Mouse (Mus musculus) CD4-positive, CD25-positive, alpha-beta regulatory T cell, adult 4 months (primary cell): Measurements from ENCODE around the gene Aldh3a1. TPM values are rescaled to one million over a fixed set of nuclear protein-coding genes. Genes with fewer than 3 reads are reported as not detected.

Source experiments
- ATAC-seq: one replicate; pipeline ENCODE4 v1.8.0; 2017
- polyA plus RNA-seq, 2 experiments: library from polyadenylated mRNA; unstranded; fragments of 100-300 nt; shearing (Covaris generic); gene quantifications; one replicate each; pipeline ENCODE4 v1.2.1; 2017

The Aldh3a1 gene
- polyA plus RNA-seq, 2 experiments from 2014 or later = not detected

- ATAC-seq = no peak
Observed at GRCm38 (mm10) chr11:61251741-61252140, 44.4 kb downstream of the Aldh3a1 start.

- ATAC-seq = no peak
Observed at GRCm38 (mm10) chr11:61252807-61253206, 45.5 kb downstream of the Aldh3a1 start.

DNA sequence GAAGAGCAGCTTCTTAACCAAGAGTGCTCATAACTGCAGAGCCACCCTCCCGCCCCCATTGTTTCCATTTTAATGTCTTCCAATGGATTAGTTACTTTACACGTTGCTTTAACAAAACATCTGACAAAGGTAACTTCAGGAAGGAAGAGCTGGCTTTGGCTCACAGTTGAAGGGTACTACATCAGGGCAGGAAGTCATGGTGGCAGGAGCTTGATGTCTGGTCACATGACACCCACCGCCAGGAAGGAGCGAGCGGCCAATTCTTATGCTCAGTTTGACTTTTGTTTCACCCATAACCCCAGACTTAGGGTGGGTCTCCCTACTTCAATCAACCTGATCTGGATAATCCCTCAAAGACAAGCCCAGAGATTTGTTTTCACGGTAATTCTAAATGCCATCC, 51.8 kb downstream of the Aldh3a1 start:
- ATAC-seq = no peak

- no peak for ATAC-seq
Observed at GRCm38 (mm10) chr11:61262516-61262915, 55.2 kb downstream of the Aldh3a1 start.

GRCm38 (mm10) chr11:61263841-61264240, 56.5 kb downstream of the Aldh3a1 start:
- no peak for ATAC-seq

DNA sequence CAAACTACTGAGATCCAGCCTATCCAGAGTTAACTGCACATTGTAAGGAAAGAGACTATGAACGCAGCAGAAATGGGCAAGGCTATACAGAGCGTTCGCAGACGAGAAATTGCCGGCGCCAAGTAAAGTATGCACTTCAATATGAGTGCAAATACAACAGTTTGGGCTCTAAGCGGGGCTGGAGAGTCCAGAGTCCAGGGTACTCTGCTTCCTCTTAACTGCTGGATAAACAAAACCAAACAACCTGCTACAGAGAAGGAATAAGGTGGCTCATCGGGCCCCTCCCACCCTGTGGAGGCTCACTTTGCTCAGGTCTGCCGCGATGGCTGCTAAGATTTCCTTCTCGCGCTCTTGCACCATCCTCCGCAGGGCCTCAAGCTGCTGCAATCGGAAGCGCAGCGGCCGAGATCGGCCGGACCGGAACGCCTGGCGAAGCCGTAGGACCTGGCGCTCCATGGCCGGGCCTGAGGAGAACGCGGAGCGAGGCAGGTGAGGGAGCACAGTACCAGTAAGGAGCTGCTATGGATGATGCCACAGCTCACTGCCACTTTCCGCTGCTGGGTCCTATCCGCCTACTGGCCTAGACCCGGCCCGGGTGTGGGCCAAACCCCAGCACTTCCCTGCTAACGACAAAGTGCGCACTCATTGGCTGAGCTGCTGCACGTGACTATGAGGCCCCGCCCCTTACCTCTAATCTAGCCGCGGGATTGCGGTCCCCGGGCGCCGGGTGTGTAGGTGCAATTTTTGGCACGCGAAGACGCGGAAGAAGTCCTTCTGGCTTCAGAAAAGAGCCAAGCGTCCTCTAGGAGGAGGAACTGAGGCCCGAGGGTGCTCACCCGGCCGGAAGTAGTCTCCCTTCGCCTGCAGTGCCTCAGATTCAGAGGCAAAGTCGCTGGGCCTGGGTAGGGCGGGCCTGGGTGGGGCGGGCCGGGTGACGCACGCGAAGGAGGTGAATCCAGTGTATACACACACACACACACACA, 59.5 kb downstream of the Aldh3a1 start, which contains the start of gene Aldh3a2:
TSS of gene Aldh3a2 (minus strand) at position 914 of the 983 bp plus-strand sequence.
- peak; percentile 99 for ATAC-seq

Other genes with a start within 250 kb of the Aldh3a1 start
- not detected for gene Kcnj12, start 185.0 kb upstream of the Aldh3a1 start, polyA plus RNA-seq
- 10 to 100 TPM; 77.2 to 97.2 TPM for gene Tnfrsf13b, start 80.8 kb upstream of the Aldh3a1 start, polyA plus RNA-seq
- gene Usp22, start 32.5 kb upstream of the Aldh3a1 start, polyA plus RNA-seq = 10 to 100 TPM; 11.3 to 13.1 TPM
- 10 to 100 TPM; 35.8 to 49.3 TPM for gene Aldh3a2, start 59.9 kb downstream of the Aldh3a1 start, polyA plus RNA-seq
- gene Slc47a2, start 135.3 kb downstream of the Aldh3a1 start, polyA plus RNA-seq = not detected
- gene Slc47a1, start 170.8 kb downstream of the Aldh3a1 start, polyA plus RNA-seq = not detected
- not detected for gene Rnf112, start 246.6 kb downstream of the Aldh3a1 start, polyA plus RNA-seq